Mouse (Mus musculus): ENCODE measurements at regions not wholly inside any gene's neighbourhood (a gene's known extent, or its start where the extent isn't known, plus 50 kb on each side); places are given as distances from the start of the nearest gene placed in this dataset.

DNA sequence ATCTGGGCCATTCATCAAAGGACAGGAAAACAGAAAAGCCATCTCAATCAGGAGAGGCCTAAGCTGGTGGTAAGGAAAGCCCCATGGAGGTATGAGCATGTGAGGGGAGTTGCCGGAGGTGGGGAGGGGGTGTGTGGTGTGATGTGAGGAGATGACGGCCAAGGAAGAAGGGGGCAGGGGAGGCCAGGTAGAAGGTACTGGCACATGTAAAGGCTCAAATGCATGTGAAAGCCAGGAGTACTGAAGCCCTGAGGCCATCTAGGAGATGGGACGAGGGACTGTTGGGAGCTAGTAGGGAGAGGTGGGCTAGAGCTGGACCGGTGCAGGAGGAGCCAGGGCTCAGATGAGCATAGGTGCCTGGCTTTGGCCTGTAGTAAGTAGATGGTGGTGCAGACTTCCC is 98.4 kb downstream of the 1810010D01Rik start:
- TF ChIP-seq CTCF (IDR thresholded peaks at IDR 0.05; ENCODE audit: low read depth): no peak
- TF ChIP-seq EP300 (IDR thresholded peaks at IDR 0.05; ENCODE audit: low read depth): no peak

Measured in liver, embryonic 14.5 days (tissue).